Mouse (Mus musculus) megakaryocyte, embryonic 14.5 days (primary cell): ENCODE data around the gene Arid5a. TPM values are rescaled to one million over a fixed set of nuclear protein-coding genes. Genes with fewer than 3 reads are reported as not detected.

Experiments used
- H3K27me3 ChIP-seq: replicated peaks from 2 replicates; pipeline ENCODE3; 2012; ENCODE audit warnings: inconsistent platforms
- H3K36me3 ChIP-seq: replicated peaks from 2 replicates; pipeline ENCODE3; 2012; ENCODE audit warnings: low read length, inconsistent platforms, mixed read lengths
- H3K4me1 ChIP-seq: 2 replicates; pipeline ENCODE4 v1.6.1; 2012; ENCODE audit warnings: inconsistent platforms
- H3K4me3 ChIP-seq: replicated peaks from 2 replicates; pipeline ENCODE3; 2012; ENCODE audit warnings: moderate library complexity, mild to moderate bottlenecking, inconsistent platforms
- H3K9me3 ChIP-seq: 2 replicates; pipeline ENCODE4 v1.6.1; 2012; ENCODE audit warnings: inconsistent platforms
- FLI1 ChIP-seq: IDR thresholded peaks from 2 replicates; pipeline ENCODE4 v1.6.1; 2012; ENCODE audit warnings: low read length, inconsistent platforms, mixed read lengths
- GATA1 ChIP-seq: IDR thresholded peaks from 3 replicates; pipeline ENCODE4 v1.6.1; 2012; ENCODE audit warnings: mixed read lengths, low read length, inconsistent platforms, borderline replicate concordance
- polyA plus RNA-seq: library from polyadenylated mRNA; stranded (reverse); fragments of >175 nt; gene quantifications from 2 replicates; pipeline ENCODE4 v1.2.3, GENCODE M21; 2012; ENCODE audit warnings: low replicate concordance; ENCODE audit not compliant: insufficient read depth

Gene Arid5a
- polyA plus RNA-seq, 1 experiment = 17.4 TPM

DNA sequence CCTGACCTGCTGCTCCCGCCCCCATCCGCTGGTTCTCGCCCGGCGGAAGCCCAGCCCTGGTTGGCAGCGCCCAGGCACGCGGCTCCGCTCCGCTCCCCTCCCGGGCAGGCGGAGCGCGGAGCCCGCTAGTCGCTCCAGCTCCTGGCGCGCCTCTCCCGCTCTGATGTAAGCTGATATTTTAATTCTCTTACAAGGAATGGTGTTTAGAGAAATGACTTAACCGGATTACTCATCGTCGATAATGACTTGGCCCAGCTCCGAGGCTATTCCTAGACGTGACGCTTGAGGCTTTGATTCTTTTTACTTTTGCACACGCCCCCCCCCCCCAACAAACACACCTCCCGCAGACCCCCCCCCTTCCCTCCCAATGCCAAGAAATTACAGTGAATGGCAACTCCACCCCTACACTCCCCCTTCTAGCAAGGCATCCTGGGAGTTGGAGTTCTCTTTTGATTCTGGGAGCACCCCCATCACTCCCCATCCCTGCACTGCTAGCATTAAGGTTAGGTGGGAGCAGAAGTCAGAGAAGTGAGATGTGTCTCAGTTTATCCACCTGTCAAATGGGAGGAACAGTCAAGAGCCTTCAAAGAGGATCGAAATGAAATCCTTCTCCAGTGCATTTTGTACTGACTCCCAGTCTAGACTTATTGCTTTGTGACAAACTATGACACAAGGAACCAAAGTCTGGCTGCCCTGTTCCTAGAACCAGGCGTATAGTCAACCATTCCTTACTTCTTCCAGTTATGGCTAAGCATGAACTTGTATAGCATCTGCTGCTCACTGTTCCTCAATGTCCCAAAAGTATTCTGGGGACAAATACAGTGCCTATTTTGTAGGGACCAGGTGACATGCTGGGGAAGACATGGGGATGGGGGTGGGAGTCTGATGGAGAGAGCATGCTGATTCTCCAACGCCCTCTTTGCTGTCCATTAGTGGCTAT, 3.9 kb upstream of the Arid5a start:
- Histone ChIP-seq H3K27me3 (peaks cover 89% of the 10 kb centered on the region), H3K9me3 (no peaks in the 10 kb centered on the region), H3K36me3 (no peaks in the 10 kb centered on the region), H3K4me3 (peak overlapping the region; percentile 75), H3K4me1 (peaks cover 22% of the 10 kb centered on the region)
- TF ChIP-seq GATA1 = no peak
- TF ChIP-seq FLI1 = no peak

DNA sequence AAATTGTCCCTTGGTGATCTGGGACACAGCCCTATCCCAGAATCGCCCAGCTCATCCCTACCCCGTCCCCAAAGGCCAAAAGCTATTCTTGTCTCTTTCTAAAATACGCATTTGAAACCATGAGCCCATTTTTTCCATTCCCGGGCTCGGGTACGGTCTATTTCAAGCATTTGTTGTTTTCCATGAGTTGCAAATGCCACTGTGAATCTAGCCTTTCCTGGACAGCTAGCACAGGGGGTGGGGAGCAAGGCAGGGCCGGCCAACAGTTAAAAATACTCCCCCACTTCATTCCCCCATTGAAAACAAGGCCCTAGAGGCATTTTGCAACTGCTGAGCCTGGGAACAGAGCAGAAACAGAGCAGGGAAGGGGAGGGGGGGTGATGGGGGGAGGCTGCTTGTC, 2.8 kb upstream of the Arid5a start:
- Histone ChIP-seq H3K9me3 (no peaks in the 10 kb centered on the region), H3K4me1 (peaks cover 33% of the 10 kb centered on the region), H3K27me3 (peaks cover 90% of the 10 kb centered on the region), H3K36me3 (no peaks in the 10 kb centered on the region), H3K4me3 (no peak overlapping the region)
- TF ChIP-seq FLI1 (no peak), GATA1 (no peak)

DNA sequence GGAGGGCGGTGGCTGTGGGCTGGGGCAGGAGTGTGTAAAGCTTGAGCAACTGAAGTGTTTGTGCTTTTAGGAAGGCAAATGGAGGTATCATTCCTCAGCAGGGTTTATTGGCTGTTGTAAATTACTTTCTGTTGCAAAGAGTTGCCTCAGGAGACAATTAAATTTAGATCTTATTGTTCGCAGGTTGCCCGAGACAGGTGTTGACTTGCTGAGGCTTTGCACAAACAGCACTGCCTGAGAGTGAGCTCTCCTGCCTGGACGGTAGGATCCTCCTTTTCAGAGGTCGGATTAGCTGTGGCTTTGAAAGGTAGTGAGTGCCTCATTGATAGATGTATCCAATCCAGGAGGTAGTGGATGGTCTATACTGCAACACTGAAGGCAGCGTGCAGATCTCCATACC, 1.4 kb upstream of the Arid5a start:
- TF ChIP-seq FLI1 (no peak), GATA1 (no peak)
- peaks cover 2% of the 10 kb centered on the region; the same call in 1 of the 2 replicates for H3K9me3 ChIP-seq
- peaks cover 89% of the 10 kb centered on the region for H3K27me3 ChIP-seq
- H3K4me3 ChIP-seq = no peak overlapping the region
- peaks cover 36% of the 10 kb centered on the region for H3K4me1 ChIP-seq
- no peaks in the 10 kb centered on the region for H3K36me3 ChIP-seq

DNA sequence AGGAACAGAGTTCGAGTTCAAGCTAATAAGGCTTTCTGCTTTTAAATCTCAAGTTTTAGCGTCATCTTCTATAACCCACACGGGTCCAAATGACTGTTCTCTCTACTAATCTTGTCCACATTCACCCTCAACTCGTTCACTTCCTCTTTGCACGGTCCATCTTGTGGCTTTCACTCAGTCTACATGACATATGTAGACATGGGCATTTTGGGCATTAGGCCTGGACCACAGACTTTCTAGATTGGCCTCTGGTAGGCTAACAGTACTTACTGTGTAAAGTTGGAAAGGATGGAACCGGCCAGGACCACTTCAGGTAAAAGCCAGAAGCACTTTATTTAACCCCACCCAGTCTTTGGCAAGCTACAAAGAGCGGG, 425 bp upstream of the Arid5a start:
- peak overlapping the region; percentile 93 for H3K4me3 ChIP-seq
- peaks cover 2% of the 10 kb centered on the region; the same call in 1 of the 2 replicates for H3K9me3 ChIP-seq
- H3K36me3 ChIP-seq = no peaks in the 10 kb centered on the region
- H3K4me1 ChIP-seq = peaks cover 36% of the 10 kb centered on the region
- peaks cover 89% of the 10 kb centered on the region for H3K27me3 ChIP-seq
- TF ChIP-seq GATA1 (no peak), FLI1 (no peak)

DNA sequence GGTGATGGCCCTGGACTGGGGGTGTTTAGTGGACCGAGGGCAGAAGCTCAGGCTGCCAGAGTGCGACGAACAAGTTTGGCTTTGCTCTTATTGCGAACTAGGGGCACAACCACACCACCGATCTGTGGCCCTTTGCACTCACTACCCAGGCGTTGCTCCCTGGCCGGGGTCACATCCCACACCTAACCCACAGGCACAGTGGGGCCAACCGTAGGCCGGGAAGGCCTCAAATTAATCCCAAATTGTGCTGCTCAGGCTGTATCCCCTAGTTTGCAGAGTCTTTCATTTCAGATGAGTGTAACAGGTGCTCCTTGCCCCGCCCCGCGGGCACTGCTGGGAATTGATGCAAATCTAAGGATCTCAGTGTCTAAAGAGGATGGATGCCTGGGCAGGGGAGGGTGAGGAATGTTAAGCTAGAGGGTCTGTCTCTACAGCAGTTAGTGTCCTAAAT, 943 bp downstream of the Arid5a start:
- Histone ChIP-seq H3K9me3 (peaks cover 2% of the 10 kb centered on the region; the same call in 1 of the 2 replicates), H3K4me1 (peaks cover 30% of the 10 kb centered on the region), H3K27me3 (peaks cover 87% of the 10 kb centered on the region), H3K4me3 (peak overlapping the region; percentile 93), H3K36me3 (no peaks in the 10 kb centered on the region)
- TF ChIP-seq GATA1 (no peak), FLI1 (no peak)

DNA sequence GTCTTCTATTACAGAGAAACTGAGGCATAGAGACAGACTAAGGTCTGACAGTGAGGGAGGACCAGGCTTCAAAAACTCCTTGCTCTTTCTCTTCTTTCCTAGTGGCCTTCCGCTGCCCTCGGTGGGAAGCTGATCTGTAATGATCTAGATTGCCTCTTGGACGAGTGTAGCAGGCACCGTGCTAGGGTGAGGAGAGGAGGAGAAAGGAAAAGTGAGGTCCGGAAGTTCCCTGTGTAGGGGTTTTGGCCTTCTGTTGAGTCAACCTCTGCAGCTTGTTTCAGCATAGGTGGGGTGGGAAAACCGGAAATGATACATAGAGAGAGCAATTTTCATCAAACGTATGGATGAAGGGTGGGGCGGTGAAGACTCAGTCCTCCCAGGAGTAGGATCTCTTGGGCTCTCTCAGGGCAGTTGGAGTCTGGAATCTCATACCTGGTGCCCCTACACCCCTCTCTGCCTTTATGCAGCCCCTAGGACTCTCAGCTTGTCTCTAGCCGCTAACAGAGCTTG, 1.5 kb downstream of the Arid5a start:
- no peak for TF ChIP-seq FLI1
- no peak for TF ChIP-seq GATA1
- peak overlapping the region; percentile 93 for H3K4me3 ChIP-seq
- peaks cover 30% of the 10 kb centered on the region for H3K4me1 ChIP-seq
- H3K9me3 ChIP-seq = peaks cover 2% of the 10 kb centered on the region; the same call in 1 of the 2 replicates
- no peaks in the 10 kb centered on the region for H3K36me3 ChIP-seq
- H3K27me3 ChIP-seq = peaks cover 86% of the 10 kb centered on the region

DNA sequence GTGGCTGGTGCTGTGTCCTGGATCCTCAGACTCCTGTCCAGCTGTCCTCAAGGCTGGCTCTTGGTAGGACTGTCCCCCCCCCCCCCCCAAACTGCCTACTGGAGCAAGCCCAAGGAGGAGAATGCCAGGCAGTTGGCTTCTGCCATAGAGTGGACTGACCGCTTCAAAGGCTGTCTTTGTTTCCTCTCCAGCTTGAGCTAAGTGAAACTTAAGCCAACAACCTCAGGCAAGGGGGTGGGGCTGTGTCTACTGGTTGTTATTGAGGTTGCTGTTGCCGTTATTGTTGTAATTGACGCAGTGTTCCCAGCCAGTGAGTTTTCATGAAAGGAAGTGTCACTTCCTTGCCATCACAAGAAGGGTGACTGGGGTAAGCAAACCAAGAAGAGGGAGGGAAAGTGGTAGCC, 2.0 kb downstream of the Arid5a start:
- H3K36me3 ChIP-seq = no peaks in the 10 kb centered on the region
- H3K4me3 ChIP-seq = peak overlapping the region; percentile 93
- H3K4me1 ChIP-seq = peaks cover 30% of the 10 kb centered on the region
- H3K27me3 ChIP-seq = peaks cover 86% of the 10 kb centered on the region
- TF ChIP-seq GATA1 = no peak
- TF ChIP-seq FLI1 = no peak
- peaks cover 2% of the 10 kb centered on the region; the same call in 1 of the 2 replicates for H3K9me3 ChIP-seq

DNA sequence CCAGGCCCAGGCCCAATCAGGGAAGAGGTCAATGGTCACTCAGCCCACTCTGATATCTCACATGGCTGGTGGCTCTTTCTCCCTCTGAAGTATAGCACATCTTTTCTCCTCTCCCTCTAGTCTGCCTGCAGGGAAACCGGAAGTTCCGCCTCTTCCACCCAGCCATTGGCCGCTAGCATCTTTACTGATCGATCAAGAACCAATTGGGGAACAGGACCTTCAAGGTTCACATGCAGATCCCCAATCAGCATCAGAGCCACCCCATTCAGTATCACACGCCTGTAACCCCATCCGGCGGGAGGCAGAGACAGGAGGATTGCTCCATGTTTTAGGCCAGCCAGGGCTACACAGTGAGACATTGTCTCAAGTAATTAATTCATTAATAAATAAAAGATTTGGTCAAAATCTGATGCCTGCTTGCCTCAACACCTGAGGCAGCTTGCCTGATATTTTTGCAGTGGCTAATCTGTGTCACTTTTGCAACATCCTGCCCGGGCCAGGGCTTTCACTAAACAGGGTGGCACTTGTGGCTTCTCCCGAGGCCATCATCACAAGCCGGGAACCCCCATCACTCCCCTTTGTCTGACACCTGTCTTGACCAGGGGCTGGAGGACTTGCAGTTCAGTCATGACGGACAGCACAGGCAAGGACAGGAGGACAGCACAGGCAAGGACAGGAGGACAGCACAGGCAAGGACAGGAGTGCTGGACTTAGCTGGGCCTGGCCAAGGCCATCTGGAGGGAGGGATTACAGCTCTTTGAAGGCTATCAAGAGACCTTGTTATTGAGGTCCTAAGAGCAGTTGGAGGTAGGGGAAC, 7.6 kb downstream of the Arid5a start:
- peaks cover 3% of the 10 kb centered on the region; the same call in 1 of the 2 replicates for H3K4me1 ChIP-seq
- peaks cover 6% of the 10 kb centered on the region for H3K36me3 ChIP-seq
- peaks cover 96% of the 10 kb centered on the region for H3K27me3 ChIP-seq
- no peak overlapping the region for H3K4me3 ChIP-seq
- TF ChIP-seq FLI1 (no peak), GATA1 (no peak)
- peaks cover 2% of the 10 kb centered on the region; the same call in 1 of the 2 replicates for H3K9me3 ChIP-seq

DNA sequence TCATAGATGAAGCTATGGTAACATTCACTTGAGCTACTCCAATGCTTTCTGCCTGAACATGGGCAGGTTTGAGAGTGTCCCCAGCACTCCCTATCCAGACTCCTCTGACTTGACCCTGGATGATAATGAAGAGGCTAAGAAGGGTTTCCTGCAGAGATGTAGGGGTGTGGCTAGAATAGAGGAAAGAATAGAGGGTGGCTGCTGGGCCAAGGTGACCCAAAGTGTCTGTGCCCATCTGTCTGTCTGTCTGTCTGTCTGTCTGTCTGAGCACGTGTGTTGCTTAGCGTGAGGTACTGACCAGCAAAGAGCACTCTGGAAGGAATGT, 8.2 kb downstream of the Arid5a start:
- Histone ChIP-seq H3K36me3 (peaks cover 12% of the 10 kb centered on the region), H3K27me3 (peaks cover 97% of the 10 kb centered on the region), H3K4me1 (peaks cover 3% of the 10 kb centered on the region; the same call in 1 of the 2 replicates), H3K9me3 (peaks cover 1% of the 10 kb centered on the region; the same call in 1 of the 2 replicates), H3K4me3 (no peak overlapping the region)
- TF ChIP-seq FLI1 = no peak
- no peak for TF ChIP-seq GATA1

DNA sequence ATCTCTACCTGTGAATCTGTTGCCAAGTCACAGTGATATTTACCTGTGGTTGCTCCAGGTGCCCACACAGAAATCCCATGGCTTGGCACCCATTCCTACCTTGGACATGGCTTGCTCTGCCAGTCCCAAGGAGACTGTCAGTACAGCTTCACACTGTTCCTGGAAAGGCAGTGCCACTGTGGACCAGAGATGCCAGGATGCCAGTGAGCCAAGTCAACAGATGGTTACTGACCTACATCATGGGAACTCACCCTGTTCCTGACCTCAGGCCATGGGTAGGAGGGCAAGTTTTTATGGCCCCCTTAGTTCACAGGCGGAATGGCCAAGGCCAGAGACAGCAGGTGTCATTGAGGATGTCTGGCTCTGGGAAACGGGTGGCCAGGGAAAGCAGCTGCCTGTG, 13.6 kb downstream of the Arid5a start:
- H3K4me1 ChIP-seq = no peaks in the 10 kb centered on the region
- H3K9me3 ChIP-seq = no peaks in the 10 kb centered on the region
- peaks cover 70% of the 10 kb centered on the region for H3K27me3 ChIP-seq
- H3K4me3 ChIP-seq = no peak overlapping the region
- TF ChIP-seq GATA1 (no peak), FLI1 (no peak)
- peaks cover 17% of the 10 kb centered on the region for H3K36me3 ChIP-seq
